In the genomic region with DNA sequence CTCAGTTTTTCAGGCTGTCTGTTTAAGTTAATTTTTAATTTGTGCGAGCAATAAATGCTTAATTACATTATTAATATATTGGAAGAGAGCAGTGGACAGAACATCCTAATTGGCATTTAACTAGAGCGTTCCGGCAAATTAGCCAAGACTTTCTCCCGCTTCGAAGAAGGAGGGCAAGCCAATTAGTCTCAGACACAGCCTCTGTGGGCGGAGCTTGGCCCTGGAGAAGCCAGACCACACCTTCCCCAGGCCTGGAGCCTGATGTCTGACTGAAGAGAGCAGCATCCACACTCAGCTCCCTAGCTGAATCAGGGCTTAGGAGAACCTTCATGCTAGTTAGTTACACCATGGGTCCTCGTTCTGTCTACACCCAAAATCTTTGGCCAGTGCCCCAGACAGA, we compare ENCODE assay signal across 11 mouse cellular contexts.
DNase-seq lines count a peak whose midpoint lies in the region; ATAC-seq lines count a peak whose summit lies in the region.
"Had no signal": no experiment of that assay in that cellular context is flagged by ENCODE, and none has a peak within 500 bp of the region (broad histone marks: within the 10 kb centered on the region; RNA-seq: fewer than 3 reads in every experiment).

No protein-coding gene starts in this region.

- no peak overlapping the region for H3K4me3 ChIP-seq in hindbrain, embryonic 12.5 days
- H3K4me3 ChIP-seq in hindbrain, embryonic 13.5 days, result no peak overlapping the region
- no peak overlapping the region for H3K4me3 ChIP-seq in embryonic facial prominence, embryonic 10.5 days

- no peak overlapping the region for H3K4me2 ChIP-seq in hindbrain, embryonic 12.5 days (replicated peaks)
- H3K4me2 ChIP-seq in hindbrain, embryonic 13.5 days, result no peak overlapping the region

- no peaks in the 10 kb centered on the region for H3K27me3 ChIP-seq in hindbrain, embryonic 12.5 days
- no peaks in the 10 kb centered on the region for H3K27me3 ChIP-seq in hindbrain, embryonic 13.5 days
- H3K27me3 ChIP-seq in embryonic facial prominence, embryonic 10.5 days (replicated peaks; ENCODE audit: low read depth, poor library complexity, severe bottlenecking), result peaks cover 6% of the 10 kb centered on the region; the same call in 1 of the 2 replicates

- H3K4me1 ChIP-seq in hindbrain, embryonic 12.5 days, result peaks cover 31% of the 10 kb centered on the region
- H3K4me1 ChIP-seq in hindbrain, embryonic 13.5 days (replicated peaks), result peaks cover 31% of the 10 kb centered on the region
- peaks cover 27% of the 10 kb centered on the region for H3K4me1 ChIP-seq in embryonic facial prominence, embryonic 10.5 days

- peaks cover 18% of the 10 kb centered on the region; the same call in 1 of the 2 replicates for H3K36me3 ChIP-seq in hindbrain, embryonic 12.5 days
- peaks cover 23% of the 10 kb centered on the region for H3K36me3 ChIP-seq in hindbrain, embryonic 13.5 days
- peaks cover 23% of the 10 kb centered on the region for H3K36me3 ChIP-seq in embryonic facial prominence, embryonic 10.5 days (replicated peaks)

- DNase-seq in R1 (ENCODE audit: low read depth, low spot score), result peak; percentile 57
- DNase-seq in embryonic facial prominence, embryonic 10.5 days (ENCODE audit: low spot score), result peak; percentile 35
- DNase-seq in kidney, postnatal 36 days, result peak; percentile 39 to 64
- DNase-seq in B cell, adult 2 months, result no peak
- DNase-seq in right cerebral cortex, postnatal 25 days, result no peak
- DNase-seq: adrenal gland, postnatal 14 days; gastrocnemius, postnatal 10 days; thymus, postnatal 14 days had no signal

- WGBS in hindbrain, embryonic 12.5 days, result 17% methylated on average over 7 of the region's 7 CpGs
- whole genome bisulfite sequencing in hindbrain, embryonic 13.5 days, result 18% methylated on average over 7 of the region's 7 CpGs
- WGBS in embryonic facial prominence, embryonic 10.5 days, result 13% methylated on average over 7 of the region's 7 CpGs

- H3K9me3 ChIP-seq in hindbrain, embryonic 12.5 days (replicated peaks), result no peaks in the 10 kb centered on the region
- no peaks in the 10 kb centered on the region for H3K9me3 ChIP-seq in hindbrain, embryonic 13.5 days
- no peaks in the 10 kb centered on the region for H3K9me3 ChIP-seq in embryonic facial prominence, embryonic 10.5 days

- no peak overlapping the region for H3K27ac ChIP-seq in hindbrain, embryonic 12.5 days
- H3K27ac ChIP-seq in hindbrain, embryonic 13.5 days, result no peak overlapping the region
- H3K27ac ChIP-seq in embryonic facial prominence, embryonic 10.5 days (replicated peaks), result no peak overlapping the region

- ATAC-seq in hindbrain, embryonic 12.5 days (ENCODE audit: low FRiP score), result 0 out of 2 replicates have a peak, but pooled peaks have one; percentile 45
- ATAC-seq in hindbrain, embryonic 13.5 days (ENCODE audit: low FRiP score), result no peak
- no peak for ATAC-seq in erythroid progenitor cell, adult 5-6 weeks (replicated peaks; ENCODE audit: low FRiP score, poor library complexity, severe bottlenecking)

- no peak overlapping the region for H3K9ac ChIP-seq in hindbrain, embryonic 12.5 days
- no peak overlapping the region for H3K9ac ChIP-seq in hindbrain, embryonic 13.5 days

Comparison
In these comparisons a context has a peak if more than half of its experiments do, and no peak if none do; other contexts are left out.
1. DNase-seq: peak in R1 (single experiment), embryonic facial prominence, embryonic 10.5 days (single experiment) and kidney, postnatal 36 days (2 of 2); none in B cell, adult 2 months (0 of 2) and right cerebral cortex, postnatal 25 days (single experiment).